Mouse (Mus musculus) megakaryocyte, embryonic 14.5 days (primary cell): ENCODE data around the gene Cacybp. TPM values are rescaled to one million over a fixed set of nuclear protein-coding genes. Genes with fewer than 3 reads are reported as not detected.

ENCODE experiments used
- H3K27me3 ChIP-seq: replicated peaks from 2 replicates; pipeline ENCODE3; 2012; ENCODE audit warnings: inconsistent platforms
- H3K36me3 ChIP-seq: replicated peaks from 2 replicates; pipeline ENCODE3; 2012; ENCODE audit warnings: low read length, inconsistent platforms, mixed read lengths
- H3K4me1 ChIP-seq: 2 replicates; pipeline ENCODE4 v1.6.1; 2012; ENCODE audit warnings: inconsistent platforms
- H3K4me3 ChIP-seq: replicated peaks from 2 replicates; pipeline ENCODE3; 2012; ENCODE audit warnings: moderate library complexity, mild to moderate bottlenecking, inconsistent platforms
- H3K9me3 ChIP-seq: 2 replicates; pipeline ENCODE4 v1.6.1; 2012; ENCODE audit warnings: inconsistent platforms
- FLI1 ChIP-seq: IDR thresholded peaks from 2 replicates; pipeline ENCODE4 v1.6.1; 2012; ENCODE audit warnings: low read length, inconsistent platforms, mixed read lengths
- GATA1 ChIP-seq: IDR thresholded peaks from 3 replicates; pipeline ENCODE4 v1.6.1; 2012; ENCODE audit warnings: mixed read lengths, low read length, inconsistent platforms, borderline replicate concordance
- polyA plus RNA-seq: library from polyadenylated mRNA; stranded (reverse); fragments of >175 nt; gene quantifications from 2 replicates; pipeline ENCODE4 v1.2.3, GENCODE M21; 2012; ENCODE audit warnings: low replicate concordance; ENCODE audit not compliant: insufficient read depth

Cacybp gene
- 75.5 and 79.1 TPM in 2 replicates for polyA plus RNA-seq

GRCm38 (mm10) chr1:160212703-160213669, at the start of gene Cacybp:
TSS of gene Cacybp (minus strand) at chr1:160212875.
- Histone ChIP-seq H3K4me1 (peaks cover 37% of the 10 kb centered on the region), H3K36me3 (peaks cover 8% of the 10 kb centered on the region), H3K27me3 (no peaks in the 10 kb centered on the region), H3K9me3 (no peaks in the 10 kb centered on the region), H3K4me3 (peak within 1 kb of the TSS; percentile 96)
- TF ChIP-seq GATA1 = 0 out of 3 replicates have a peak, but pooled peaks have one; percentile 28
- peak; percentile 90 for TF ChIP-seq FLI1

DNA sequence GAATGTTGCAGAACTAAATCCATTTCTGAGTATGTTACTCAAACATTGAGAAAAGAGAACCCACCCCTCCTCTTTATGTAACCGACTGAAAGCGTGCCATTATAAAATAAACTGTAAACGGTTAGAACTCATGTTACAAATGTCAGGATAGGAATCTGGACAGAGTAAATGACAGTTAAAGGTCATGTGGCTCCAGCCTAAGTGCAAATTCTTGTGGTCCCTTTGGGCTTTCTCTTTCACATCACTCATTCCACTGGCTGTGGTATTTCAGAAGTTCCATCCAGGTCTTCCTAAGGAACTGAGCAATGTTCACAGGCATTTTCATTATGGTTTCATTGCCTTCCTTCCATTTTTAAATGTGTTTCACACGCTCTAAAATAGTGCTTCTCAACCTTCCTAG, 49.7 kb upstream of the Cacybp start:
- Histone ChIP-seq H3K36me3 (peaks cover 83% of the 10 kb centered on the region), H3K4me1 (peaks cover 64% of the 10 kb centered on the region), H3K4me3 (no peak overlapping the region), H3K27me3 (no peaks in the 10 kb centered on the region), H3K9me3 (no peaks in the 10 kb centered on the region)
- TF ChIP-seq GATA1 (no peak), FLI1 (no peak)

GRCm38 (mm10) chr1:160261849-160262248, 49.2 kb upstream of the Cacybp start:
- Histone ChIP-seq H3K36me3 (peaks cover 84% of the 10 kb centered on the region), H3K4me3 (no peak overlapping the region), H3K4me1 (peaks cover 63% of the 10 kb centered on the region), H3K9me3 (no peaks in the 10 kb centered on the region), H3K27me3 (no peaks in the 10 kb centered on the region)
- TF ChIP-seq FLI1 (no peak), GATA1 (no peak)

GRCm38 (mm10) chr1:160260605-160261004, 47.9 kb upstream of the Cacybp start:
- TF ChIP-seq GATA1 (no peak), FLI1 (no peak)
- no peak overlapping the region for H3K4me3 ChIP-seq
- H3K9me3 ChIP-seq = no peaks in the 10 kb centered on the region
- peaks cover 57% of the 10 kb centered on the region for H3K4me1 ChIP-seq
- no peaks in the 10 kb centered on the region for H3K27me3 ChIP-seq
- peaks cover 87% of the 10 kb centered on the region for H3K36me3 ChIP-seq

- Histone ChIP-seq H3K36me3 (peaks cover 88% of the 10 kb centered on the region), H3K9me3 (no peaks in the 10 kb centered on the region), H3K4me1 (peaks cover 60% of the 10 kb centered on the region), H3K27me3 (no peaks in the 10 kb centered on the region), H3K4me3 (no peak overlapping the region)
- TF ChIP-seq FLI1 (no peak), GATA1 (no peak)
These were observed 47.2 kb upstream of the Cacybp start for GRCm38 (mm10) chr1:160259884-160260283.

- Histone ChIP-seq H3K9me3 (no peaks in the 10 kb centered on the region), H3K4me1 (peaks cover 69% of the 10 kb centered on the region), H3K4me3 (no peak overlapping the region), H3K27me3 (no peaks in the 10 kb centered on the region), H3K36me3 (peaks cover 93% of the 10 kb centered on the region)
- TF ChIP-seq GATA1 (no peak), FLI1 (no peak)
These were observed 40.4 kb upstream of the Cacybp start for GRCm38 (mm10) chr1:160253108-160253507.

- TF ChIP-seq GATA1 (no peak), FLI1 (no peak)
These were observed 38.8 kb upstream of the Cacybp start for GRCm38 (mm10) chr1:160251388-160252007.

GRCm38 (mm10) chr1:160250782-160251181, 38.1 kb upstream of the Cacybp start:
- no peak for TF ChIP-seq FLI1
- no peak for TF ChIP-seq GATA1
- H3K9me3 ChIP-seq = no peaks in the 10 kb centered on the region
- no peaks in the 10 kb centered on the region for H3K27me3 ChIP-seq
- H3K36me3 ChIP-seq = peaks cover 93% of the 10 kb centered on the region
- H3K4me1 ChIP-seq = peaks cover 83% of the 10 kb centered on the region
- peak overlapping the region; percentile 80 for H3K4me3 ChIP-seq

More at GRCm38 (mm10) chr1:160251388-160252007, 38.8 kb upstream of the Cacybp start:
- Histone ChIP-seq H3K9me3 (no peaks in the 10 kb centered on the region), H3K4me3 (peak overlapping the region; percentile 77), H3K36me3 (peaks cover 93% of the 10 kb centered on the region), H3K27me3 (no peaks in the 10 kb centered on the region), H3K4me1 (peaks cover 79% of the 10 kb centered on the region)

DNA sequence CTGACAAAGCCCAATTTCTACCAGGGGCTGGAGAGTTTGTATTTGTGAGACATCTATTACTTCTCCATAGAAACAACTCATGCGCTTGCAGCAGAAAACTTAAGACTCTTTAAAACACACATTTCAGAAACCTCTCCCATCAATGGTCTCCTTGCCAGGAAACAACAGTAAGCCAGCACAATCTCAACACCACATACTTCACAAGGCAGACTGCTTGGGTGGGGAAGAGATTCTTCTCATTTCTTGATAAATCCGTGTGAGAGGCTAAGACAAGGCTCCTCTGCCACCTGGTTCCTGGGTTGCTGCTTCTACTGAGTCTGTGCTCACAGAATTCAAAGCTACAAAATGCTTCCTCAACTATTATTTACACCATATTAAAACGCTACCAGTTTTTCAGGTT, 37.1 kb upstream of the Cacybp start:
- Histone ChIP-seq H3K27me3 (no peaks in the 10 kb centered on the region), H3K4me3 (peak overlapping the region; percentile 74), H3K9me3 (no peaks in the 10 kb centered on the region), H3K36me3 (peaks cover 93% of the 10 kb centered on the region), H3K4me1 (peaks cover 77% of the 10 kb centered on the region)
- TF ChIP-seq GATA1 (no peak), FLI1 (no peak)
